Comparison of ENCODE assay signal across 8 mouse cellular contexts in the genomic region with DNA sequence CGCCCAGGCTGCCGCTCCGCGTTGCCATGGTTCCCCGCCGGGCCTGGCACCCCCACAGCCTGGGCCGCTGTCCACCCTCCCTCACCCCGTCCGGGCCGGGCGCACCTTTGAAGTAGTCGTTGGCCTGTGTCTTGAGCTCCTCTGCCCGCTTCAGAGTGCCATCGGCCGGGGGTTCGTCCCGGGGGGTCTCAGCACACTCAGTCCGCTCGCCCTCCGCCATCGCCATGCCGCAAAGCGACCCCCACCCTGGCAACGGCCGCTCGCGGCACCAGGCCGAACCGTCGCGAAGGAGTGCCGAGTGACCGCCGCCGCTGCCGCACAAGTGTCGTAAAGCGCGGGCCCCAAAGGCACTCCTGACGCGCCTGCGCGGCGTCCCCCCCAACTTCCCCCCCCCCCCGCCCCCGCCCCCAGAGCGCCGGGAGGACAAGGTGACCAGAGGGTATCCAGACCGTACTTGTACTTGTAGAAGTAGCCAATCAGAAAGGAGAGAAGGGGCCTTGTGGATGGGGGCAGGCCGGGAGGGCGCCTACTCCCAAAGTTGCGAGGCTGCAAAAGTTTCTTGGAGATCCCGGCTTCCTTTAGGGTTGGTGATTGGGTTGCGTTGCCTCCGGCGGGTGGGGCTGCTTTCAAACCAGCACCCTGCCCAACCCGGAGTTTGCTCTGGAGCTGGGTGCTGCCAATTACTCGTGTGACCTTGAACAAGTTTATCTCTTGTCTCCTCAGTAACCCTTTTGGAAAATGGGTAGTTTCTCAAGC. TPM values are rescaled to one million over a fixed set of nuclear protein-coding genes. Genes with fewer than 3 reads are reported as not detected.
A peak's percentile ranks its signal among the peaks of the same experiment; 100 is the strongest.
DNase-seq lines count a peak whose midpoint lies in the region; ATAC-seq lines count a peak whose summit lies in the region.

Ppp5c (minus strand) TSS at position 337 of the 756 bp plus-strand sequence.

- peak within 1 kb of the TSS; percentile 88 for H3K27ac ChIP-seq in heart, embryonic 13.5 days (replicated peaks)
- H3K27ac ChIP-seq in liver, embryonic 12.5 days, result peak within 1 kb of the TSS; percentile 83
- H3K27ac ChIP-seq in stomach, embryonic 15.5 days, result peak within 1 kb of the TSS; percentile 93

- peak within 1 kb of the TSS; percentile 92 for H3K9ac ChIP-seq in heart, embryonic 13.5 days
- peak within 1 kb of the TSS; percentile 94 for H3K9ac ChIP-seq in liver, embryonic 12.5 days
- peak within 1 kb of the TSS; percentile 73 for H3K9ac ChIP-seq in stomach, embryonic 15.5 days

- WGBS in heart, embryonic 13.5 days, result under 1% methylated on average over 57 of the region's 58 CpGs
- under 1% methylated on average over 55 of the region's 58 CpGs for WGBS in liver, embryonic 12.5 days (ENCODE audit: insufficient replicate concordance)
- WGBS in stomach, embryonic 15.5 days, result under 1% methylated on average over 52 of the region's 58 CpGs

- peak within 1 kb of the TSS; percentile 89 for H3K4me2 ChIP-seq in heart, embryonic 13.5 days
- H3K4me2 ChIP-seq in liver, embryonic 12.5 days, result peak within 1 kb of the TSS; percentile 89
- peak within 1 kb of the TSS; percentile 56 for H3K4me2 ChIP-seq in stomach, embryonic 15.5 days

- H3K9me3 ChIP-seq in heart, embryonic 13.5 days, result no peaks in the 10 kb centered on the region
- no peaks in the 10 kb centered on the region for H3K9me3 ChIP-seq in liver, embryonic 12.5 days (replicated peaks)
- no peaks in the 10 kb centered on the region for H3K9me3 ChIP-seq in stomach, embryonic 15.5 days

- peak; percentile 81 for DNase-seq in CD4-positive helper T cell, adult 2 months (ENCODE audit: low read depth, low spot score)
- DNase-seq in brain, embryonic 18.5 days (ENCODE audit: low read depth, low spot score), result peak; percentile 70
- peak; percentile 95 for DNase-seq in kidney, postnatal 10 days
- peak; percentile 80 to 81 for DNase-seq in natural killer cell, adult 2 months (ENCODE audit: low spot score in 2 of 2)

- no peaks in the 10 kb centered on the region for H3K27me3 ChIP-seq in heart, embryonic 13.5 days (replicated peaks)
- no peaks in the 10 kb centered on the region for H3K27me3 ChIP-seq in liver, embryonic 12.5 days (replicated peaks)
- no peaks in the 10 kb centered on the region for H3K27me3 ChIP-seq in stomach, embryonic 15.5 days (replicated peaks)

- peaks cover 38% of the 10 kb centered on the region for H3K36me3 ChIP-seq in heart, embryonic 13.5 days
- H3K36me3 ChIP-seq in liver, embryonic 12.5 days, result peaks cover 48% of the 10 kb centered on the region
- H3K36me3 ChIP-seq in stomach, embryonic 15.5 days, result peaks cover 9% of the 10 kb centered on the region; the same call in 1 of the 2 replicates

- H3K4me1 ChIP-seq in heart, embryonic 13.5 days, result peaks cover 47% of the 10 kb centered on the region
- peaks cover 52% of the 10 kb centered on the region for H3K4me1 ChIP-seq in liver, embryonic 12.5 days
- H3K4me1 ChIP-seq in stomach, embryonic 15.5 days, result peaks cover 29% of the 10 kb centered on the region

- ATAC-seq in erythroid progenitor cell, adult 5-6 weeks (replicated peaks; ENCODE audit: low FRiP score, poor library complexity, severe bottlenecking), result peak; percentile 77
- ATAC-seq in heart, embryonic 13.5 days (ENCODE audit: extremely low read depth, insufficient number of reproducible peaks, low FRiP score, low TSS enrichment), result peak; percentile 72
- peak; percentile 79 for ATAC-seq in liver, embryonic 12.5 days
- ATAC-seq in stomach, embryonic 15.5 days (ENCODE audit: insufficient read depth, low FRiP score, low read depth), result peak; percentile 76

- H3K4me3 ChIP-seq in heart, embryonic 13.5 days, result peak within 1 kb of the TSS; percentile 90
- peak within 1 kb of the TSS; percentile 89 for H3K4me3 ChIP-seq in liver, embryonic 12.5 days
- peak within 1 kb of the TSS; percentile 76 for H3K4me3 ChIP-seq in stomach, embryonic 15.5 days (replicated peaks)

RNA-seq across cellular contexts. Expression of gene Ppp5c, which starts in this region (rescaled TPM):
- 22.6 and 26.3 TPM in 2 replicates for total RNA-seq in erythroid progenitor cell, adult 5-6 weeks (2015; ENCODE audit: low replicate concordance)
- 20.7 and 20.9 TPM in 2 replicates for total RNA-seq in erythroid progenitor cell, adult 5-6 weeks (2017; ENCODE audit: low replicate concordance)
- 82.3 and 94.0 TPM in 2 replicates for polyA plus RNA-seq in heart, embryonic 13.5 days (2015; fragmentation: Nextera tagmentation; extraction: Ambion mirVana)
- polyA plus RNA-seq in liver, embryonic 12.5 days (2016; fragmentation: Nextera tagmentation; extraction: Ambion mirVana), result 70.3 and 75.2 TPM in 2 replicates
- polyA plus RNA-seq in stomach, embryonic 15.5 days (2015; fragmentation: Nextera tagmentation; extraction: Ambion mirVana), result 92.9 and 95.7 TPM in 2 replicates

Comparison
In these comparisons a context has a peak if more than half of its experiments do, and no peak if none do; other contexts are left out.
1. Peak in every context shown above with its lines: DNase-seq, ATAC-seq, H3K4me3 ChIP-seq and H3K27ac ChIP-seq.